Mouse (Mus musculus): ENCODE data around the gene Agtpbp1.

GRCm38 (mm10) chr13:59468181-59468802, 116.7 kb downstream of the Agtpbp1 start:
- TF ChIP-seq GATA1 (IDR thresholded peaks at IDR 0.05; ENCODE audit: borderline replicate concordance, low read length) (no peak), FLI1 (IDR thresholded peaks at IDR 0.05; ENCODE audit: low read length) (no peak)
